Mouse (Mus musculus) v-Abl transformed pro-B cells (cell line): ENCODE results near the gene Ubn2.
"Not testable (repeated sequence)": the region's sequence is repeated elsewhere in the genome, so short reads cannot be mapped to it uniquely, and the experiment has no call there.

Source experiments
- in situ Hi-C, 2 experiments: fragments of 400-800 bp; cut with MboI; formaldehyde crosslinking; loops; one replicate each; pipeline ENCODE4 v1.15.1; 2025; ENCODE audit not compliant: unreplicated experiment in 2 of 2

The Ubn2 gene

GRCm38 (mm10) chr6:38433261-38434033 lies at the start of gene Ubn2:
Gene Ubn2, plus strand, starts transcription at chr6:38433950.
- in situ Hi-C loops, result no loop called here

GRCm38 (mm10) chr6:38389671-38390070 lies 44.1 kb upstream of the Ubn2 start:
- in situ Hi-C loops, result loop anchor here (5.0 to 25.0 kb wide), 4 partner anchors 125 to 515 kb away; partner anchors contain the start of genes Hipk2 (in 1 of the 2) and Tbxas1 (in 1 of the 2)

GRCm38 (mm10) chr6:38432457-38432856 lies 1.3 kb upstream of the Ubn2 start:
- in situ Hi-C loops, result not testable (repeated sequence)

GRCm38 (mm10) chr6:38434055-38435023 lies 589 bp downstream of the Ubn2 start:
- in situ Hi-C loops, result no loop called here

- in situ Hi-C loops, result no loop called here
These were observed 10.1 kb downstream of the Ubn2 start for GRCm38 (mm10) chr6:38443842-38444241.

GRCm38 (mm10) chr6:38448295-38448694 lies 14.5 kb downstream of the Ubn2 start:
- in situ Hi-C loops, result no loop called here

- in situ Hi-C loops, result no loop called here
These were observed 19.3 kb downstream of the Ubn2 start for GRCm38 (mm10) chr6:38453049-38453448.

GRCm38 (mm10) chr6:38456425-38456824 lies 22.7 kb downstream of the Ubn2 start:
- in situ Hi-C loops, result not testable (repeated sequence)

GRCm38 (mm10) chr6:38458075-38458474 lies 24.3 kb downstream of the Ubn2 start:
- in situ Hi-C loops, result no loop called here

GRCm38 (mm10) chr6:38469591-38469990 lies 35.8 kb downstream of the Ubn2 start:
- in situ Hi-C loops, result no loop called here

GRCm38 (mm10) chr6:38481694-38482371 lies 48.1 kb downstream of the Ubn2 start:
- in situ Hi-C loops, result loop anchor here (25.0 kb wide), 1 partner anchor 430 kb away; no protein-coding TSS in a partner anchor

GRCm38 (mm10) chr6:38492550-38492949 lies 58.8 kb downstream of the Ubn2 start:
- in situ Hi-C loops, result loop anchor here (5.0 to 25.0 kb wide), 3 partner anchors 202 to 420 kb away; no protein-coding TSS in a partner anchor

GRCm38 (mm10) chr6:38495641-38496040 lies 61.9 kb downstream of the Ubn2 start:
- in situ Hi-C loops, result loop anchor here (10.0 to 25.0 kb wide), 2 partner anchors 199 to 417 kb away; no protein-coding TSS in a partner anchor

GRCm38 (mm10) chr6:38512096-38512495 lies 78.3 kb downstream of the Ubn2 start:
- in situ Hi-C loops, result loop anchor here (10.0 to 25.0 kb wide), 3 partner anchors 117 to 1450 kb away; no protein-coding TSS in a partner anchor

GRCm38 (mm10) chr6:38512830-38513229 lies 79.1 kb downstream of the Ubn2 start:
- in situ Hi-C loops, result loop anchor here (10.0 to 25.0 kb wide), 3 partner anchors 118 to 1451 kb away; no protein-coding TSS in a partner anchor

- in situ Hi-C loops, result loop anchor here (10.0 to 25.0 kb wide), 3 partner anchors 120 to 1453 kb away; no protein-coding TSS in a partner anchor
These were observed 81.5 kb downstream of the Ubn2 start for GRCm38 (mm10) chr6:38515201-38515600.

GRCm38 (mm10) chr6:38523851-38524250 lies 90.1 kb downstream of the Ubn2 start:
- in situ Hi-C loops, result loop anchor here (25.0 kb wide), 2 partner anchors 1162 to 1462 kb away; no protein-coding TSS in a partner anchor

GRCm38 (mm10) chr6:38531211-38531820 lies 97.6 kb downstream of the Ubn2 start:
- in situ Hi-C loops, result loop anchor here in 1 of 2 experiments (10.0 to 25.0 kb wide), 2 partner anchors 367 to 1169 kb away; no protein-coding TSS in a partner anchor
